ENCODE assay signal across 33 mouse cellular contexts in the genomic region with DNA sequence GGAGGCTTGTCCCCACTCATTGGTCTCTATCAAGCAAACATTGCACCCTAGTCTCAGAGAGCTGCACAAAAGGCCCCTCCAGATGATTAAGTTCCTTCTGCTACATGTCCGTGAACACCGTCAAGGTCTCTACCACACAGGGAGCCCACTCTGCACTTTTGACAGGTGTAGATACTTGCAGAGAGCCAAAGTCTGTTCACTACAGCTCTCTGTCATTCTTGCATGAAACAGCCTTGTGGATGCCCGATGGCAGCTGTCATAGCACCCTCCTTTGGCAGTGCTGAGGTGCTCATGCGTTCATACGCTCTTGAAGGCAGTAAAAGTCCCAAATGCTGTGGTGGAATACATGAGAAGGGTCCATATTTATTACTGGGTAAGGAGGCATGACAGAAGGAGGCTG. TPM values are rescaled to one million over a fixed set of nuclear protein-coding genes. Genes with fewer than 3 reads are reported as not detected.
A peak's percentile ranks its signal among the peaks of the same experiment; 100 is the strongest.
DNase-seq lines count a peak whose midpoint lies in the region; TF ChIP-seq lines count a peak whose summit lies in the region.
"Had no signal": no experiment of that assay in that cellular context is flagged by ENCODE, and none has a peak within 500 bp of the region (broad histone marks: within the 10 kb centered on the region; RNA-seq: fewer than 3 reads in every experiment).

No protein-coding gene starts in this region.

- peak; percentile 34 for DNase-seq in splenic B cell, adult 2 months (ENCODE audit: low read depth, low spot score)
- peak; percentile 54 for DNase-seq in thymus, postnatal 0 days (ENCODE audit: low spot score)
- peak; percentile 68 for DNase-seq in thymus, postnatal 25 days
- no peak for DNase-seq in spleen, postnatal 14 days (ENCODE audit: low spot score in 2 of 2)
- DNase-seq in gastrocnemius, adult 2 months, result no peak
- DNase-seq in right cerebral cortex, postnatal 14 days, result no peak
- DNase-seq: adrenal gland, adult 2 months; adrenal gland, postnatal 14 days; cerebellum, adult 11 months; cerebellum, adult 2 months; cerebellum, adult 9-11 months; cerebellum, postnatal 25 days; forebrain, postnatal 0 days; gastrocnemius, postnatal 10 days; gastrocnemius, postnatal 36 days; heart, adult 2 months; heart, postnatal 14 days; heart, postnatal 4 days had no signal

- no peaks in the 10 kb centered on the region for H3K27me3 ChIP-seq in splenic B cell, adult 2 months (ENCODE audit: control insufficient read depth, insufficient read depth, low read length, poor library complexity, severe bottlenecking)
- H3K27me3 ChIP-seq: embryonic facial prominence, embryonic 12.5 days; embryonic facial prominence, embryonic 15.5 days had no signal

- H3K36me3 ChIP-seq in splenic B cell, adult 2 months (ENCODE audit: control insufficient read depth, insufficient read depth, low read length, poor library complexity, severe bottlenecking), result no peaks in the 10 kb centered on the region
- H3K36me3 ChIP-seq: embryonic facial prominence, embryonic 12.5 days; embryonic facial prominence, embryonic 15.5 days; heart, embryonic 10.5 days; heart, embryonic 13.5 days had no signal

- H3K27ac ChIP-seq in gastrocnemius, adult 2 months, result no peak overlapping the region
- H3K27ac ChIP-seq: embryonic facial prominence, embryonic 12.5 days; embryonic facial prominence, embryonic 15.5 days; heart, adult 2 months; heart, embryonic 10.5 days; heart, embryonic 13.5 days; hindbrain, embryonic 14.5 days had no signal

- intact Hi-C loops in gastrocnemius, adult 2 months (cut with DNase I), result no loop called here

- no peak for TF ChIP-seq CTCF in gastrocnemius, adult 2 months (IDR thresholded peaks at IDR 0.05)

- H3K4me3 ChIP-seq in gastrocnemius, adult 2 months, result no peak overlapping the region
- H3K4me3 ChIP-seq: embryonic facial prominence, embryonic 12.5 days; embryonic facial prominence, embryonic 15.5 days; heart, adult 2 months; heart, embryonic 10.5 days; heart, embryonic 13.5 days had no signal

RNA-seq across cellular contexts. Expression of a gene that starts 2.1 kb away (rescaled TPM):
- 140 and 151 TPM in 2 replicates for polyA plus RNA-seq in thymus, postnatal 0 days (2015; fragmentation: Nextera tagmentation; extraction: Ambion mirVana)
- not detected for total RNA-seq in gastrocnemius, adult 2 months (2021)
- total RNA-seq: adrenal gland, adult 2 months; adrenal gland, postnatal 4 days; heart, adult 2 months; heart, postnatal 4 days; MEL had no signal
- polyA plus RNA-seq: adrenal gland, adult 2 months; C2C12; cerebellum, adult 2 months; embryonic facial prominence, embryonic 12.5 days; forebrain, embryonic 11.5 days; heart, embryonic 13.5 days; hindbrain, embryonic 11.5 days had no signal

RNA-seq across cellular contexts. Expression of a gene that starts 32.7 kb away (rescaled TPM):
- 4.7 and 5.5 TPM in 2 replicates for polyA plus RNA-seq in thymus, postnatal 0 days (2015; fragmentation: Nextera tagmentation; extraction: Ambion mirVana)
- total RNA-seq in gastrocnemius, adult 2 months (2021), result 1 to 10 TPM in 1 of 2 experiments, under 1 TPM in 1; 0.86 to 1.2 TPM
- total RNA-seq: MEL had no signal

RNA-seq across cellular contexts. Expression of a gene that starts 49.9 kb away (rescaled TPM):
- polyA plus RNA-seq in thymus, postnatal 0 days (2015; fragmentation: Nextera tagmentation; extraction: Ambion mirVana), result 0.09 and 0.12 TPM in 2 replicates
- total RNA-seq in gastrocnemius, adult 2 months (2021), result not detected
- total RNA-seq: adrenal gland, adult 2 months; adrenal gland, postnatal 14 days; adrenal gland, postnatal 4 days; common myeloid progenitor, adult 5-6 weeks; forebrain, postnatal 0 days; gastrocnemius, postnatal 10 days; gastrocnemius, postnatal 36 days; granulocyte monocyte progenitor cell, adult 5-6 weeks; heart, adult 2 months; heart, postnatal 14 days; heart, postnatal 4 days; MEL had no signal
- polyA plus RNA-seq: adrenal gland, adult 2 months; C2C12; CD4-positive, CD25-positive, alpha-beta regulatory T cell, adult 4 months; embryonic facial prominence, embryonic 12.5 days; embryonic facial prominence, embryonic 15.5 days; forebrain, embryonic 11.5 days; forebrain, embryonic 14.5 days; forebrain, postnatal 0 days; heart, adult 2 months; heart, embryonic 10.5 days; heart, embryonic 16.5 days; hindbrain, embryonic 11.5 days; hindbrain, embryonic 14.5 days had no signal

Comparison
In these comparisons a context has a peak if more than half of its experiments do, and no peak if none do; other contexts are left out.
1. DNase-seq: peak in splenic B cell, adult 2 months (single experiment), thymus, postnatal 0 days (single experiment) and thymus, postnatal 25 days (single experiment); none in spleen, postnatal 14 days (0 of 2), gastrocnemius, adult 2 months (single experiment) and right cerebral cortex, postnatal 14 days (single experiment).